Mouse (Mus musculus): ENCODE data around the gene Prr5l.

DNA sequence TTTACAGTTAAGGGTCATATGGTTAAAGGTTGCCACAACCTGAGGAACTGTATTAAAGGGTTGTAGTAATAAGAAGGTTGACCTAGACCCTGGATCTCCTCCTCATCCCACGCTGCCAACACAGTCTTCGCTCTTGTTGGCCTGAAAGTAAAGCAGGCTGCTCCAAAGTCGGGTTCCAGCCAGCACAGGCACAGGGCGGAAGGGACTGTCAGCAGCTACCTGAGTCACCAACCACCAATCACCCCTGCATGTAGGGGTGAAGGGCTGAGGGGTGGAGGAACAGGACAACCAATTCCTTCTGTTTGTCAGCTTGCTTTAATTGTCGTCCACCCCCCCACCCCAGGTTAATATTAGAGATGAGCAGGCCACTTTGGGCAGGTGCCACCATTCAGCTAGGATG is 119.3 kb downstream of the Prr5l start:
- no peak for TF ChIP-seq POLR2A (IDR thresholded peaks at IDR 0.05; ENCODE audit: low read depth, low read length)
- no peak for TF ChIP-seq CTCF (IDR thresholded peaks at IDR 0.05; ENCODE audit: borderline replicate concordance, insufficient read depth, low read length)

Measured in embryonic fibroblast, embryonic 13.5 days (primary cell).